In genomic region chr13:56145523-56145922, GRCm38 (mm10) we compare ENCODE assay signal across 9 mouse cellular contexts. TPM values are rescaled to one million over a fixed set of nuclear protein-coding genes. Genes with fewer than 3 reads are reported as not detected.
DNase-seq lines count a peak whose midpoint lies in the region; TF ChIP-seq lines count a peak whose summit lies in the region.
"Had no signal": no experiment of that assay in that cellular context is flagged by ENCODE, and none has a peak within 500 bp of the region (broad histone marks: within the 10 kb centered on the region; RNA-seq: fewer than 3 reads in every experiment).

No protein-coding gene starts in this region.

- intact Hi-C loops in heart, adult 2 months (cut with DNase I) = no loop called here
- intact Hi-C loops in heart, postnatal 25 days (cut with DNase I) = loop anchor here (5.0 kb wide), 1 partner anchor 47 kb away; no protein-coding TSS in a partner anchor

- no peak for TF ChIP-seq EP300 in heart, adult 2 months (IDR thresholded peaks at IDR 0.05; ENCODE audit: insufficient read depth, low read depth, low read length)

- TF ChIP-seq POLR2A in heart, adult 2 months (IDR thresholded peaks at IDR 0.05; ENCODE audit: insufficient read depth, low read depth, low read length) = no peak

- H3K27me3 ChIP-seq in heart, adult 2 months (ENCODE audit: control insufficient read depth, insufficient read depth, low read length) = no peaks in the 10 kb centered on the region
- H3K27me3 ChIP-seq: stomach, embryonic 15.5 days had no signal

- DNase-seq in heart, adult 2 months = no peak
- DNase-seq in heart, postnatal 25 days (ENCODE audit: low spot score) = no peak
- peak; percentile 42 for DNase-seq in A20 (ENCODE audit: low read depth, low spot score)
- peak; percentile 39 for DNase-seq in R1 (ENCODE audit: low read depth, low spot score)
- peak; percentile 58 for DNase-seq in lung, postnatal 36 days
- DNase-seq in layer of hippocampus, adult 8-10 months (ENCODE audit: low spot score in 2 of 2) = no peak
- DNase-seq in cerebellum, postnatal 25 days = no peak
- DNase-seq in urinary bladder, postnatal 36 days (ENCODE audit: low spot score in 2 of 2) = no peak

- H3K36me3 ChIP-seq in heart, adult 2 months (ENCODE audit: control insufficient read depth, insufficient read depth, low read length) = no peaks in the 10 kb centered on the region
- H3K36me3 ChIP-seq: stomach, embryonic 15.5 days had no signal

- H3K27ac ChIP-seq in heart, adult 2 months = no peak overlapping the region
- H3K27ac ChIP-seq: stomach, embryonic 15.5 days had no signal

- TF ChIP-seq CTCF in heart, adult 2 months (IDR thresholded peaks at IDR 0.05) = peak; percentile 57

- no peak overlapping the region for H3K4me3 ChIP-seq in heart, adult 2 months
- H3K4me3 ChIP-seq: stomach, embryonic 15.5 days had no signal

- H3K9ac ChIP-seq in heart, adult 2 months (ENCODE audit: low read depth, low read length) = no peak overlapping the region
- H3K9ac ChIP-seq: stomach, embryonic 15.5 days had no signal

- no peaks in the 10 kb centered on the region for H3K4me1 ChIP-seq in heart, adult 2 months (ENCODE audit: control insufficient read depth, insufficient read depth, low read length)

- WGBS in heart, adult 2 months = 35% methylated on average over 3 of the region's 3 CpGs

- no peaks in the 10 kb centered on the region for H3K79me2 ChIP-seq in heart, adult 2 months (replicated peaks; ENCODE audit: control insufficient read depth, insufficient read depth, low read length)

RNA-seq across cellular contexts. Expression of gene H2afy, which starts 9.4 kb away (rescaled TPM):
- total RNA-seq in heart, adult 2 months (2021) = 10 to 100 TPM; 43.3 to 49.6 TPM
- polyA plus RNA-seq in heart, adult 2 months (2012; rRNA removed) = 34.9 and 39.4 TPM in 2 replicates
- total RNA-seq in heart, postnatal 25 days (2021) = 10 to 100 TPM; 50.9 to 53.9 TPM
- 100 to 1,000 TPM; 118 to 123 (median 120) TPM for total RNA-seq in layer of hippocampus, adult 8-10 months (2022)

RNA-seq across cellular contexts. Expression of gene Tifab, which starts 33.2 kb away (rescaled TPM):
- total RNA-seq in heart, adult 2 months (2021) = 1 to 10 TPM; 1.1 to 1.2 TPM
- polyA plus RNA-seq in heart, adult 2 months (2012; rRNA removed) = 1.7 and 2.1 TPM in 2 replicates
- 1 to 10 TPM; 1.3 to 1.5 TPM for total RNA-seq in heart, postnatal 25 days (2021)
- 1 to 10 TPM; 1.6 to 7.4 (median 3.9) TPM for total RNA-seq in layer of hippocampus, adult 8-10 months (2022)

Comparison
In these comparisons a context has a peak if more than half of its experiments do, and no peak if none do; other contexts are left out.
1. DNase-seq: peak in A20 (single experiment), R1 (single experiment) and lung, postnatal 36 days (single experiment); none in heart, adult 2 months (0 of 2), heart, postnatal 25 days (single experiment), layer of hippocampus, adult 8-10 months (0 of 2), cerebellum, postnatal 25 days (0 of 2) and urinary bladder, postnatal 36 days (0 of 2).